Mouse (Mus musculus): ENCODE results near the gene Galntl6.
"Not testable (repeated sequence)": the region's sequence is repeated elsewhere in the genome, so short reads cannot be mapped to it uniquely, and the experiment has no call there.

Gene Galntl6

GRCm38 (mm10) chr8:58655631-58656030 is 256.8 kb downstream of the Galntl6 start:
- no peak for ATAC-seq (ENCODE audit: insufficient number of reproducible peaks, low FRiP score, low TSS enrichment)

- ATAC-seq (ENCODE audit: insufficient number of reproducible peaks, low FRiP score, low TSS enrichment) = peak; percentile 90
These were observed 306.0 kb downstream of the Galntl6 start for GRCm38 (mm10) chr8:58606451-58606850.

GRCm38 (mm10) chr8:58604751-58605150 is 307.7 kb downstream of the Galntl6 start:
- ATAC-seq (ENCODE audit: insufficient number of reproducible peaks, low FRiP score, low TSS enrichment) = no peak

- no peak for ATAC-seq (ENCODE audit: insufficient number of reproducible peaks, low FRiP score, low TSS enrichment)
These were observed 314.6 kb downstream of the Galntl6 start for GRCm38 (mm10) chr8:58597834-58598233.

GRCm38 (mm10) chr8:58575346-58575745 is 337.1 kb downstream of the Galntl6 start:
- ATAC-seq (ENCODE audit: insufficient number of reproducible peaks, low FRiP score, low TSS enrichment) = no peak

- ATAC-seq (ENCODE audit: insufficient number of reproducible peaks, low FRiP score, low TSS enrichment) = no peak
These were observed 344.4 kb downstream of the Galntl6 start for GRCm38 (mm10) chr8:58568086-58568485.

- ATAC-seq (ENCODE audit: insufficient number of reproducible peaks, low FRiP score, low TSS enrichment) = 0 out of 2 replicates have a peak, but pooled peaks have one; percentile 40
These were observed 346.3 kb downstream of the Galntl6 start for GRCm38 (mm10) chr8:58566115-58566514.

GRCm38 (mm10) chr8:58535781-58536180 is 376.7 kb downstream of the Galntl6 start:
- peak; percentile 99 for ATAC-seq (ENCODE audit: insufficient number of reproducible peaks, low FRiP score, low TSS enrichment)

- peak; percentile 45; the same call in 1 of the 2 replicates for ATAC-seq (ENCODE audit: insufficient number of reproducible peaks, low FRiP score, low TSS enrichment)
These were observed 377.8 kb downstream of the Galntl6 start for GRCm38 (mm10) chr8:58534631-58535030.

GRCm38 (mm10) chr8:58523443-58523842 is 389.0 kb downstream of the Galntl6 start:
- ATAC-seq (ENCODE audit: insufficient number of reproducible peaks, low FRiP score, low TSS enrichment) = peak; percentile 31; the same call in 1 of the 2 replicates

GRCm38 (mm10) chr8:58521932-58522331 is 390.5 kb downstream of the Galntl6 start:
- ATAC-seq (ENCODE audit: insufficient number of reproducible peaks, low FRiP score, low TSS enrichment) = no peak

- ATAC-seq (ENCODE audit: insufficient number of reproducible peaks, low FRiP score, low TSS enrichment) = no peak
These were observed 401.9 kb downstream of the Galntl6 start for GRCm38 (mm10) chr8:58510516-58510915.

GRCm38 (mm10) chr8:58509051-58509450 is 403.4 kb downstream of the Galntl6 start:
- ATAC-seq (ENCODE audit: insufficient number of reproducible peaks, low FRiP score, low TSS enrichment) = no peak

- no peak for ATAC-seq (ENCODE audit: insufficient number of reproducible peaks, low FRiP score, low TSS enrichment)
These were observed 425.3 kb downstream of the Galntl6 start for GRCm38 (mm10) chr8:58487099-58487498.

GRCm38 (mm10) chr8:58463342-58463741 is 449.1 kb downstream of the Galntl6 start:
- ATAC-seq (ENCODE audit: insufficient number of reproducible peaks, low FRiP score, low TSS enrichment) = not testable (repeated sequence)

GRCm38 (mm10) chr8:58442696-58443095 is 469.7 kb downstream of the Galntl6 start:
- ATAC-seq (ENCODE audit: insufficient number of reproducible peaks, low FRiP score, low TSS enrichment) = no peak

GRCm38 (mm10) chr8:58418481-58418880 is 494.0 kb downstream of the Galntl6 start:
- no peak for ATAC-seq (ENCODE audit: insufficient number of reproducible peaks, low FRiP score, low TSS enrichment)

- ATAC-seq (ENCODE audit: insufficient number of reproducible peaks, low FRiP score, low TSS enrichment) = no peak
These were observed 494.9 kb downstream of the Galntl6 start for GRCm38 (mm10) chr8:58417551-58417950.

GRCm38 (mm10) chr8:58396500-58396899 is 515.9 kb downstream of the Galntl6 start:
- no peak for ATAC-seq (ENCODE audit: insufficient number of reproducible peaks, low FRiP score, low TSS enrichment)

GRCm38 (mm10) chr8:58395879-58396278 is 516.6 kb downstream of the Galntl6 start:
- no peak for ATAC-seq (ENCODE audit: insufficient number of reproducible peaks, low FRiP score, low TSS enrichment)

- no peak for ATAC-seq (ENCODE audit: insufficient number of reproducible peaks, low FRiP score, low TSS enrichment)
These were observed 540.1 kb downstream of the Galntl6 start for GRCm38 (mm10) chr8:58372389-58372788.

- ATAC-seq (ENCODE audit: insufficient number of reproducible peaks, low FRiP score, low TSS enrichment) = no peak
These were observed 540.5 kb downstream of the Galntl6 start for GRCm38 (mm10) chr8:58371979-58372378.

- ATAC-seq (ENCODE audit: insufficient number of reproducible peaks, low FRiP score, low TSS enrichment) = no peak
These were observed 581.3 kb downstream of the Galntl6 start for GRCm38 (mm10) chr8:58331151-58331550.

All from cerebellum, adult (tissue).